Mouse (Mus musculus): ENCODE measurements around the gene Rnf167. TPM values are rescaled to one million over a fixed set of nuclear protein-coding genes. Genes with fewer than 3 reads are reported as not detected.
A peak's percentile ranks its signal among the peaks of the same experiment; 100 is the strongest.

Gene Rnf167
- polyA plus RNA-seq, 1 experiment: 346 TPM

- Histone ChIP-seq H3K27me3 (ENCODE audit: control insufficient read depth, insufficient read depth, low read length) (no peaks in the 10 kb centered on the region), H3K4me1 (replicated peaks; ENCODE audit: control insufficient read depth, insufficient read depth, low read length) (no peaks in the 10 kb centered on the region), H3K36me3 (ENCODE audit: control insufficient read depth, insufficient read depth, low read length) (no peaks in the 10 kb centered on the region), H3K4me3 (ENCODE audit: control insufficient read depth, insufficient read depth, low read length) (no peak overlapping the region), H3K27ac (ENCODE audit: control insufficient read depth, insufficient read depth, low read length) (no peak overlapping the region)
- DNase-seq: no peak
- 79% methylated on average over 7 of the region's 7 CpGs for WGBS
- TF ChIP-seq POLR2A (IDR thresholded peaks at IDR 0.05; ENCODE audit: control insufficient read depth, extremely low read depth, insufficient read depth, low read length, poor library complexity) (no peak), CTCF (IDR thresholded peaks at IDR 0.05; ENCODE audit: borderline replicate concordance, control insufficient read depth, extremely low read depth, insufficient read depth, low read length, poor library complexity) (no peak)
These were observed 24.8 kb upstream of the Rnf167 start for GRCm38 (mm10) chr11:70621972-70622814.

- no peaks in the 10 kb centered on the region for H3K4me1 ChIP-seq (replicated peaks; ENCODE audit: control insufficient read depth, insufficient read depth, low read length)
- TF ChIP-seq CTCF (IDR thresholded peaks at IDR 0.05; ENCODE audit: borderline replicate concordance, control insufficient read depth, extremely low read depth, insufficient read depth, low read length, poor library complexity): no peak
- no peak for TF ChIP-seq POLR2A (IDR thresholded peaks at IDR 0.05; ENCODE audit: control insufficient read depth, extremely low read depth, insufficient read depth, low read length, poor library complexity)
- DNase-seq: no peak
- H3K36me3 ChIP-seq (ENCODE audit: control insufficient read depth, insufficient read depth, low read length): no peaks in the 10 kb centered on the region
- no peak overlapping the region for H3K27ac ChIP-seq (ENCODE audit: control insufficient read depth, insufficient read depth, low read length)
- WGBS: 95% methylated on average over 10 of the region's 10 CpGs
- no peak overlapping the region for H3K4me3 ChIP-seq (ENCODE audit: control insufficient read depth, insufficient read depth, low read length)
- H3K27me3 ChIP-seq (ENCODE audit: control insufficient read depth, insufficient read depth, low read length): no peaks in the 10 kb centered on the region
These were observed 23.8 kb upstream of the Rnf167 start for GRCm38 (mm10) chr11:70623053-70623742.

GRCm38 (mm10) chr11:70625473-70625872 is 21.6 kb upstream of the Rnf167 start:
- no peak overlapping the region for H3K4me3 ChIP-seq (ENCODE audit: control insufficient read depth, insufficient read depth, low read length)
- no peaks in the 10 kb centered on the region for H3K36me3 ChIP-seq (ENCODE audit: control insufficient read depth, insufficient read depth, low read length)
- H3K27me3 ChIP-seq (ENCODE audit: control insufficient read depth, insufficient read depth, low read length): no peaks in the 10 kb centered on the region
- no peak overlapping the region for H3K27ac ChIP-seq (ENCODE audit: control insufficient read depth, insufficient read depth, low read length)
- WGBS: 43% methylated on average over 4 of the region's 4 CpGs
- H3K4me1 ChIP-seq (replicated peaks; ENCODE audit: control insufficient read depth, insufficient read depth, low read length): no peaks in the 10 kb centered on the region
- TF ChIP-seq CTCF (IDR thresholded peaks at IDR 0.05; ENCODE audit: borderline replicate concordance, control insufficient read depth, extremely low read depth, insufficient read depth, low read length, poor library complexity): peak; percentile 22; the same call in 1 of the 2 replicates
- no peak for TF ChIP-seq POLR2A (IDR thresholded peaks at IDR 0.05; ENCODE audit: control insufficient read depth, extremely low read depth, insufficient read depth, low read length, poor library complexity)
- peak; percentile 59 for DNase-seq

- no peaks in the 10 kb centered on the region for H3K27me3 ChIP-seq (ENCODE audit: control insufficient read depth, insufficient read depth, low read length)
- 86% methylated on average over 4 of the region's 4 CpGs for WGBS
- H3K4me1 ChIP-seq (replicated peaks; ENCODE audit: control insufficient read depth, insufficient read depth, low read length): no peaks in the 10 kb centered on the region
- no peaks in the 10 kb centered on the region for H3K36me3 ChIP-seq (ENCODE audit: control insufficient read depth, insufficient read depth, low read length)
- no peak for TF ChIP-seq CTCF (IDR thresholded peaks at IDR 0.05; ENCODE audit: borderline replicate concordance, control insufficient read depth, extremely low read depth, insufficient read depth, low read length, poor library complexity)
- no peak for TF ChIP-seq POLR2A (IDR thresholded peaks at IDR 0.05; ENCODE audit: control insufficient read depth, extremely low read depth, insufficient read depth, low read length, poor library complexity)
- no peak overlapping the region for H3K27ac ChIP-seq (ENCODE audit: control insufficient read depth, insufficient read depth, low read length)
- no peak overlapping the region for H3K4me3 ChIP-seq (ENCODE audit: control insufficient read depth, insufficient read depth, low read length)
- no peak for DNase-seq
These were observed 20.2 kb upstream of the Rnf167 start for GRCm38 (mm10) chr11:70626877-70627276.

GRCm38 (mm10) chr11:70628431-70628830 is 18.6 kb upstream of the Rnf167 start:
- no peak overlapping the region for H3K27ac ChIP-seq (ENCODE audit: control insufficient read depth, insufficient read depth, low read length)
- no peaks in the 10 kb centered on the region for H3K4me1 ChIP-seq (replicated peaks; ENCODE audit: control insufficient read depth, insufficient read depth, low read length)
- H3K4me3 ChIP-seq (ENCODE audit: control insufficient read depth, insufficient read depth, low read length): no peak overlapping the region
- H3K27me3 ChIP-seq (ENCODE audit: control insufficient read depth, insufficient read depth, low read length): no peaks in the 10 kb centered on the region
- H3K36me3 ChIP-seq (ENCODE audit: control insufficient read depth, insufficient read depth, low read length): no peaks in the 10 kb centered on the region
- TF ChIP-seq POLR2A (IDR thresholded peaks at IDR 0.05; ENCODE audit: control insufficient read depth, extremely low read depth, insufficient read depth, low read length, poor library complexity): no peak
- 94% methylated on average over 2 of the region's 2 CpGs for WGBS
- DNase-seq: no peak

GRCm38 (mm10) chr11:70629557-70629956 is 17.5 kb upstream of the Rnf167 start:
- H3K27ac ChIP-seq (ENCODE audit: control insufficient read depth, insufficient read depth, low read length): no peak overlapping the region
- H3K4me1 ChIP-seq (replicated peaks; ENCODE audit: control insufficient read depth, insufficient read depth, low read length): no peaks in the 10 kb centered on the region
- peak; percentile 55 for DNase-seq
- 62% methylated on average over 5 of the region's 5 CpGs for WGBS
- no peak overlapping the region for H3K4me3 ChIP-seq (ENCODE audit: control insufficient read depth, insufficient read depth, low read length)
- H3K27me3 ChIP-seq (ENCODE audit: control insufficient read depth, insufficient read depth, low read length): no peaks in the 10 kb centered on the region
- no peaks in the 10 kb centered on the region for H3K36me3 ChIP-seq (ENCODE audit: control insufficient read depth, insufficient read depth, low read length)
- no peak for TF ChIP-seq CTCF (IDR thresholded peaks at IDR 0.05; ENCODE audit: borderline replicate concordance, control insufficient read depth, extremely low read depth, insufficient read depth, low read length, poor library complexity)
- no peak for TF ChIP-seq POLR2A (IDR thresholded peaks at IDR 0.05; ENCODE audit: control insufficient read depth, extremely low read depth, insufficient read depth, low read length, poor library complexity)
